Mouse (Mus musculus) limb, embryonic 14.5 days (tissue): Measurements from ENCODE around the gene Tcea2. TPM values are rescaled to one million over a fixed set of nuclear protein-coding genes. Genes with fewer than 3 reads are reported as not detected.
A peak's percentile ranks its signal among the peaks of the same experiment; 100 is the strongest.

ENCODE experiments used
- ATAC-seq: fragments of 200-750 bp; cut with Nextera tagmentation; 2 replicates; pipeline ENCODE4 v1.8.0; 2017; ENCODE audit warnings: low read depth, moderate number of reproducible peaks, moderate TSS enrichment; ENCODE audit not compliant: low FRiP score
- DNase-seq: peaks from one replicate; pipeline ENCODE4 v3.0.0-alpha.2; 2015; ENCODE audit warnings: low spot score
- H3K27ac ChIP-seq: fragments of 300-500 bp; sonication (generic); replicated peaks from 2 replicates; pipeline ENCODE4 v1.5.1; 2014; ENCODE audit warnings: low read depth, mild to moderate bottlenecking, low read length, moderate library complexity, mixed read lengths
- H3K27me3 ChIP-seq: fragments of 300-500 bp; sonication (generic); 2 replicates; pipeline ENCODE4 v1.6.1; 2014; ENCODE audit warnings: low read length, mixed read lengths; ENCODE audit not compliant: control insufficient read depth, insufficient read depth
- H3K36me3 ChIP-seq: fragments of 300-500 bp; sonication (generic); 2 replicates; pipeline ENCODE4 v1.6.1; 2014; ENCODE audit warnings: mild to moderate bottlenecking, low read length, moderate library complexity, mixed read lengths; ENCODE audit not compliant: control insufficient read depth, insufficient read depth
- H3K4me1 ChIP-seq: fragments of 300-500 bp; sonication (generic); 2 replicates; pipeline ENCODE4 v1.6.1; 2014; ENCODE audit warnings: antibody characterized with exemption, low read length, mixed read lengths; ENCODE audit not compliant: control insufficient read depth, insufficient read depth
- H3K4me2 ChIP-seq: fragments of 300-500 bp; sonication (generic); replicated peaks from 2 replicates; pipeline ENCODE4 v1.6.1; 2014; ENCODE audit warnings: low read depth, mild to moderate bottlenecking, low read length, moderate library complexity; ENCODE audit not compliant: severe bottlenecking
- H3K4me3 ChIP-seq: fragments of 300-500 bp; sonication (generic); replicated peaks from 2 replicates; pipeline ENCODE4 v1.5.1; 2014; ENCODE audit warnings: low read length
- H3K9ac ChIP-seq: fragments of 300-500 bp; sonication (generic); 2 replicates; pipeline ENCODE4 v1.6.1; 2014; ENCODE audit warnings: mild to moderate bottlenecking, low read depth, low read length, moderate library complexity; ENCODE audit not compliant: severe bottlenecking
- H3K9me3 ChIP-seq: fragments of 300-500 bp; sonication (generic); 2 replicates; pipeline ENCODE4 v1.6.1; 2016; ENCODE audit warnings: low read length; ENCODE audit not compliant: control insufficient read depth
- POLR2A ChIP-seq: fragments of 200-500 bp; IDR thresholded peaks from 2 replicates; pipeline ENCODE4 v1.8.0; 2012; ENCODE audit warnings: inconsistent platforms, mild to moderate bottlenecking, moderate library complexity, borderline replicate concordance; ENCODE audit not compliant: insufficient read depth, insufficient read length; ENCODE audit errors: extremely low read depth
- WGBS: fragments of 180-500 bp; shearing (Covaris S2); extraction: QIAGEN DNeasy Blood & Tissue Kit; methylation state at CpG from one replicate; pipeline ENCODE4 v1.1.7; 2014; 5-methylcytosine and 5-hydroxymethylcytosine counted together
- polyA plus RNA-seq, 2 experiments: library from polyadenylated mRNA; depleted of rRNA in 1 of 2; stranded (reverse) in 1 of 2; unstranded in 1 of 2; fragments of >200 nt; fragmentation: Nextera tagmentation in 1 of 2; extraction: Ambion mirVana in 1 of 2; gene quantifications; 2 replicates each; pipeline versions ENCODE4 v1.2.1 to v1.2.3; 2012 to 2014

Tcea2 gene
- polyA plus RNA-seq, 2 experiments: 27.1 to 57.1 TPM

DNA sequence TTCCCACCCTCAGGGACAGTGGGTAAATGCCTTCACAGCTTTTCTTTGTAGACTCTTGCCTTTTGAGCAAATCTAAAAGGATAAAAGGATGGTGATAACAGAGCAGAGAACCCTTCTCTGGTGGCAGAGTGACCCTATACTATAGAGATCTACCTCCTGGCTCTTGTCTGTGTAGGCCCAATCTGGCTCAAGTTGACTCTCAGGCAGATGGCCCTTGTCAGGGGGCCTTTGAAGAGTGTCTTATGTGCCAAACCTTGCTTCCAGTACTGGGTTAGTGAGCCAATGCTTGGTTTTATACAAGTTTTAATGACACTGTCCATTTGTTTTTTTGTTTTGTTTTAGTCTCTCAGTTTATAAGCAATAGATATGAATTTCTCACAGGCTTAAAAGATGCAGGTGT, 41.1 kb downstream of the Tcea2 start:
- Histone ChIP-seq H3K4me1 (no peaks in the 10 kb centered on the region), H3K9me3 (no peaks in the 10 kb centered on the region), H3K4me3 (no peak overlapping the region), H3K36me3 (no peaks in the 10 kb centered on the region), H3K4me2 (no peak overlapping the region), H3K9ac (no peak overlapping the region), H3K27ac (no peak overlapping the region), H3K27me3 (no peaks in the 10 kb centered on the region)
- DNase-seq (no peak), ATAC-seq (no peak)
- no peak for TF ChIP-seq POLR2A

GRCm38 (mm10) chr2:181722213-181722612, 42.1 kb downstream of the Tcea2 start:
- Histone ChIP-seq H3K9ac (no peak overlapping the region), H3K9me3 (no peaks in the 10 kb centered on the region), H3K27ac (no peak overlapping the region), H3K4me3 (no peak overlapping the region), H3K4me1 (no peaks in the 10 kb centered on the region; the same call in 1 of the 2 replicates), H3K27me3 (no peaks in the 10 kb centered on the region), H3K4me2 (no peak overlapping the region), H3K36me3 (no peaks in the 10 kb centered on the region)
- WGBS: 18% methylated on average over 3 of the region's 3 CpGs
- DNase-seq: peak; percentile 4
- no peak for TF ChIP-seq POLR2A
- ATAC-seq: no peak

GRCm38 (mm10) chr2:181727659-181728262, 47.7 kb downstream of the Tcea2 start:
- Histone ChIP-seq H3K27ac (no peak overlapping the region), H3K4me1 (peaks cover 5% of the 10 kb centered on the region; the same call in 1 of the 2 replicates), H3K4me2 (no peak overlapping the region), H3K4me3 (no peak overlapping the region), H3K9me3 (no peaks in the 10 kb centered on the region), H3K27me3 (no peaks in the 10 kb centered on the region), H3K36me3 (no peaks in the 10 kb centered on the region), H3K9ac (no peak overlapping the region)
- DNase-seq (no peak), ATAC-seq (no peak)
- 40% methylated on average over 9 of the region's 9 CpGs for WGBS
- TF ChIP-seq POLR2A: no peak

DNA sequence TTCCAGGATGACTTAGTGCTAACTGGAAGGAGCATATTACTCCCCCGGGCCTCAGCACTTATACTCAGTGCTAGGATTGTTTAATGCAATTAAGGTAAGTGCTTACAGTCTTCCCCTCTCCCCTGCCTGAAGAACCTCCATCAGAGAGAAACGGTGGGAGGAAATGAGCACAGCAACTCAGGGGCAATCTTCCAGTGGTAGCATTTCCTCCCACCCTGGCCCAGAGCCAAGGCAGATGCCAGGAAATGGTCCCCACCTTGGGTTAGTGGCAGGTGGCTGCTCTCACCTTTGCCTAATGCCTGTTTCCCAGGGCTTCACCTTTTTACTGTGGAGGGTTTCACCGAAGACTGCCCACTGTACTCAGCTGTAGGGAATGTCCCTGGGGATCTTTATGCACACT, 49.9 kb downstream of the Tcea2 start:
- peaks cover 5% of the 10 kb centered on the region; the same call in 1 of the 2 replicates for H3K4me1 ChIP-seq
- no peaks in the 10 kb centered on the region for H3K27me3 ChIP-seq
- TF ChIP-seq POLR2A: no peak
- H3K4me2 ChIP-seq: no peak overlapping the region
- no peak overlapping the region for H3K27ac ChIP-seq
- H3K9me3 ChIP-seq: no peaks in the 10 kb centered on the region
- H3K36me3 ChIP-seq: no peaks in the 10 kb centered on the region
- DNase-seq (no peak), ATAC-seq (no peak)
- WGBS: 48% methylated on average over 3 of the region's 3 CpGs
- H3K9ac ChIP-seq: no peak overlapping the region
- no peak overlapping the region for H3K4me3 ChIP-seq

Other genes starting within 250 kb of the Tcea2 start
- gene Zbtb46, start 220.9 kb upstream of the Tcea2 start, polyA plus RNA-seq (2012; rRNA removed): 3.8 and 4.4 TPM in 2 replicates
- gene Zbtb46, start 220.9 kb upstream of the Tcea2 start, polyA plus RNA-seq (2014; fragmentation: Nextera tagmentation; extraction: Ambion mirVana): 4.3 and 4.4 TPM in 2 replicates
- not detected in 2 replicates for gene Abhd16b, start 187.1 kb upstream of the Tcea2 start, polyA plus RNA-seq (2012; rRNA removed)
- gene Abhd16b, start 187.1 kb upstream of the Tcea2 start, polyA plus RNA-seq (2014; fragmentation: Nextera tagmentation; extraction: Ambion mirVana): not detected in 2 replicates
- gene Tpd52l2, start 183.2 kb upstream of the Tcea2 start, polyA plus RNA-seq (2012; rRNA removed): 108 and 123 TPM in 2 replicates
- 172 and 177 TPM in 2 replicates for gene Tpd52l2, start 183.2 kb upstream of the Tcea2 start, polyA plus RNA-seq (2014; fragmentation: Nextera tagmentation; extraction: Ambion mirVana)
- gene Dnajc5, start 159.8 kb upstream of the Tcea2 start, polyA plus RNA-seq (2012; rRNA removed): 72.5 and 91.8 TPM in 2 replicates
- gene Dnajc5, start 159.8 kb upstream of the Tcea2 start, polyA plus RNA-seq (2014; fragmentation: Nextera tagmentation; extraction: Ambion mirVana): 75.7 and 85.5 TPM in 2 replicates
- 130 and 165 TPM in 2 replicates for gene Uckl1, start 95.4 kb upstream of the Tcea2 start, polyA plus RNA-seq (2012; rRNA removed)
- 41.2 and 46.3 TPM in 2 replicates for gene Uckl1, start 95.4 kb upstream of the Tcea2 start, polyA plus RNA-seq (2014; fragmentation: Nextera tagmentation; extraction: Ambion mirVana)
- 29.7 and 41.6 TPM in 2 replicates for gene Prpf6, start 88.4 kb upstream of the Tcea2 start, polyA plus RNA-seq (2012; rRNA removed)
- 57.9 and 64.2 TPM in 2 replicates for gene Prpf6, start 88.4 kb upstream of the Tcea2 start, polyA plus RNA-seq (2014; fragmentation: Nextera tagmentation; extraction: Ambion mirVana)
- gene Zfp512b, start 87.5 kb upstream of the Tcea2 start, polyA plus RNA-seq (2012; rRNA removed): 102 and 117 TPM in 2 replicates
- 58.8 and 59.5 TPM in 2 replicates for gene Zfp512b, start 87.5 kb upstream of the Tcea2 start, polyA plus RNA-seq (2014; fragmentation: Nextera tagmentation; extraction: Ambion mirVana)
- 9.2 and 10.3 TPM in 2 replicates for gene Samd10, start 81.1 kb upstream of the Tcea2 start, polyA plus RNA-seq (2012; rRNA removed)
- gene Samd10, start 81.1 kb upstream of the Tcea2 start, polyA plus RNA-seq (2014; fragmentation: Nextera tagmentation; extraction: Ambion mirVana): 10.2 TPM in 2 replicates
- 0.23 and 0.63 TPM in 2 replicates for gene Gm29797, start 23.3 kb upstream of the Tcea2 start, polyA plus RNA-seq (2012; rRNA removed)
- gene Gm29797, start 23.3 kb upstream of the Tcea2 start, polyA plus RNA-seq (2014; fragmentation: Nextera tagmentation; extraction: Ambion mirVana): 0.37 and 0.52 TPM in 2 replicates
- 49.8 and 66.4 TPM in 2 replicates for gene Sox18, start 8.7 kb upstream of the Tcea2 start, polyA plus RNA-seq (2012; rRNA removed)
- 36.2 and 37.8 TPM in 2 replicates for gene Sox18, start 8.7 kb upstream of the Tcea2 start, polyA plus RNA-seq (2014; fragmentation: Nextera tagmentation; extraction: Ambion mirVana)
- 124 and 151 TPM in 2 replicates for gene Rgs19, start 13.7 kb downstream of the Tcea2 start, polyA plus RNA-seq (2012; rRNA removed)
- 92.8 and 99.6 TPM in 2 replicates for gene Rgs19, start 13.7 kb downstream of the Tcea2 start, polyA plus RNA-seq (2014; fragmentation: Nextera tagmentation; extraction: Ambion mirVana)
- gene Lkaaear1, start 18.1 kb downstream of the Tcea2 start, polyA plus RNA-seq (2012; rRNA removed): not detected in 2 replicates
- gene Lkaaear1, start 18.1 kb downstream of the Tcea2 start, polyA plus RNA-seq (2014; fragmentation: Nextera tagmentation; extraction: Ambion mirVana): not detected in 2 replicates
- gene Oprl1, start 34.7 kb downstream of the Tcea2 start, polyA plus RNA-seq (2012; rRNA removed): 1.0 and 1.4 TPM in 2 replicates
- gene Oprl1, start 34.7 kb downstream of the Tcea2 start, polyA plus RNA-seq (2014; fragmentation: Nextera tagmentation; extraction: Ambion mirVana): 0.30 and 0.84 TPM in 2 replicates
- 0.41 and 0.85 TPM in 2 replicates for gene Myt1, start 83.0 kb downstream of the Tcea2 start, polyA plus RNA-seq (2012; rRNA removed)
- gene Myt1, start 83.0 kb downstream of the Tcea2 start, polyA plus RNA-seq (2014; fragmentation: Nextera tagmentation; extraction: Ambion mirVana): not detected in 2 replicates
- 39.1 and 39.2 TPM in 2 replicates for gene Pcmtd2, start 157.5 kb downstream of the Tcea2 start, polyA plus RNA-seq (2012; rRNA removed)
- gene Pcmtd2, start 157.5 kb downstream of the Tcea2 start, polyA plus RNA-seq (2014; fragmentation: Nextera tagmentation; extraction: Ambion mirVana): 29.4 and 33.4 TPM in 2 replicates
- 24.5 and 27.1 TPM in 2 replicates for gene Polr3k, start 184.0 kb downstream of the Tcea2 start, polyA plus RNA-seq (2012; rRNA removed)
- gene Polr3k, start 184.0 kb downstream of the Tcea2 start, polyA plus RNA-seq (2014; fragmentation: Nextera tagmentation; extraction: Ambion mirVana): 66.4 and 67.2 TPM in 2 replicates